Comparison of ENCODE assay signal across 8 mouse cellular contexts in genomic region chr16:20677974-20678675, GRCm38 (mm10). TPM values are rescaled to one million over a fixed set of nuclear protein-coding genes. Genes with fewer than 3 reads are reported as not detected.
DNase-seq lines count a peak whose midpoint lies in the region; ATAC-seq lines count a peak whose summit lies in the region.

No protein-coding gene starts in this region.

- no peak overlapping the region for H3K4me2 ChIP-seq in forebrain, embryonic 14.5 days (ENCODE audit: low read length)
- no peak overlapping the region for H3K4me2 ChIP-seq in forebrain, embryonic 15.5 days (replicated peaks)
- H3K4me2 ChIP-seq in liver, embryonic 16.5 days (ENCODE audit: low read depth, low read length): peak overlapping the region; percentile 46

- no peak for ATAC-seq in forebrain, embryonic 14.5 days
- no peak for ATAC-seq in forebrain, embryonic 15.5 days (replicated peaks)
- peak; percentile 73 for ATAC-seq in liver, embryonic 16.5 days (ENCODE audit: low read depth)

- no peak overlapping the region for H3K9ac ChIP-seq in forebrain, embryonic 14.5 days (ENCODE audit: low read length)
- no peak overlapping the region for H3K9ac ChIP-seq in forebrain, embryonic 15.5 days (replicated peaks)
- peak overlapping the region; percentile 11; the same call in 1 of the 2 replicates for H3K9ac ChIP-seq in liver, embryonic 16.5 days (ENCODE audit: low read depth, low read length)

- H3K27ac ChIP-seq in forebrain, embryonic 14.5 days (ENCODE audit: low read depth, low read length): no peak overlapping the region
- H3K27ac ChIP-seq in forebrain, embryonic 15.5 days (replicated peaks): no peak overlapping the region
- H3K27ac ChIP-seq in liver, embryonic 16.5 days (ENCODE audit: low read length): peak overlapping the region; percentile 51

- no peaks in the 10 kb centered on the region for H3K9me3 ChIP-seq in forebrain, embryonic 14.5 days (replicated peaks; ENCODE audit: control insufficient read depth, low read length)
- no peaks in the 10 kb centered on the region for H3K9me3 ChIP-seq in forebrain, embryonic 15.5 days
- no peaks in the 10 kb centered on the region for H3K9me3 ChIP-seq in liver, embryonic 16.5 days (replicated peaks; ENCODE audit: control insufficient read depth, low read length)

- no peaks in the 10 kb centered on the region for H3K27me3 ChIP-seq in forebrain, embryonic 14.5 days (replicated peaks; ENCODE audit: control insufficient read depth, insufficient read depth, low read length)
- no peaks in the 10 kb centered on the region for H3K27me3 ChIP-seq in forebrain, embryonic 15.5 days
- no peaks in the 10 kb centered on the region for H3K27me3 ChIP-seq in liver, embryonic 16.5 days (ENCODE audit: control insufficient read depth, insufficient read depth, low read depth, low read length)

- WGBS in forebrain, embryonic 14.5 days: 65% methylated on average over 10 of the region's 10 CpGs
- WGBS in forebrain, embryonic 15.5 days: 68% methylated on average over 10 of the region's 10 CpGs
- 53% methylated on average over 10 of the region's 10 CpGs for WGBS in liver, embryonic 16.5 days (ENCODE audit: insufficient replicate concordance)

- DNase-seq in forebrain, embryonic 14.5 days (ENCODE audit: low spot score): peak; percentile 47
- peak; percentile 74 to 86 for DNase-seq in adrenal gland, postnatal 4 days (ENCODE audit: low spot score in 2 of 2)
- DNase-seq in frontal cortex, postnatal 10 days (ENCODE audit: low spot score in 2 of 2): peak; percentile 38
- peak; percentile 83 to 90 for DNase-seq in kidney, adult 8-10 months
- DNase-seq in spleen, adult 12 weeks (ENCODE audit: low spot score): peak; percentile 84
- DNase-seq in T-cell, adult 2 months (ENCODE audit: low spot score): no peak

- peaks cover 9% of the 10 kb centered on the region for H3K4me1 ChIP-seq in forebrain, embryonic 14.5 days (ENCODE audit: control insufficient read depth, insufficient read depth, low read length)
- H3K4me1 ChIP-seq in forebrain, embryonic 15.5 days: peaks cover 21% of the 10 kb centered on the region
- H3K4me1 ChIP-seq in liver, embryonic 16.5 days (ENCODE audit: control insufficient read depth, low read depth, low read length): peaks cover 43% of the 10 kb centered on the region

- no peak overlapping the region for H3K4me3 ChIP-seq in forebrain, embryonic 14.5 days (ENCODE audit: low read depth, low read length)
- H3K4me3 ChIP-seq in forebrain, embryonic 15.5 days: no peak overlapping the region
- peak overlapping the region; percentile 10; the same call in 1 of the 2 replicates for H3K4me3 ChIP-seq in liver, embryonic 16.5 days (ENCODE audit: low read depth, low read length)

- H3K36me3 ChIP-seq in forebrain, embryonic 14.5 days (ENCODE audit: control insufficient read depth, insufficient read depth, low read length): peaks cover 84% of the 10 kb centered on the region
- peaks cover 76% of the 10 kb centered on the region for H3K36me3 ChIP-seq in forebrain, embryonic 15.5 days
- H3K36me3 ChIP-seq in liver, embryonic 16.5 days (ENCODE audit: control insufficient read depth, insufficient read depth): peaks cover 71% of the 10 kb centered on the region

RNA-seq across cellular contexts. Expression of gene Eif4g1, which starts 10.0 kb away (rescaled TPM):
- 97.6 and 109 TPM in 2 replicates for polyA plus RNA-seq in forebrain, embryonic 14.5 days (2014; fragmentation: Nextera tagmentation; extraction: Ambion mirVana)
- polyA plus RNA-seq in forebrain, embryonic 15.5 days (2015; fragmentation: Nextera tagmentation; extraction: Ambion mirVana): 137 and 140 TPM in 2 replicates
- 100 to 1,000 TPM; 400 to 415 TPM for total RNA-seq in adrenal gland, postnatal 4 days (2021)
- 80.9 and 89.4 TPM in 2 replicates for polyA plus RNA-seq in liver, embryonic 16.5 days (2015; fragmentation: Nextera tagmentation; extraction: Ambion mirVana)

RNA-seq across cellular contexts. Expression of gene Fam131a, which starts 14.9 kb away (rescaled TPM):
- polyA plus RNA-seq in forebrain, embryonic 14.5 days (2014; fragmentation: Nextera tagmentation; extraction: Ambion mirVana): 51.5 and 55.5 TPM in 2 replicates
- 51.8 and 54.4 TPM in 2 replicates for polyA plus RNA-seq in forebrain, embryonic 15.5 days (2015; fragmentation: Nextera tagmentation; extraction: Ambion mirVana)
- total RNA-seq in adrenal gland, postnatal 4 days (2021): 10 to 100 TPM; 14.4 to 15.4 TPM
- polyA plus RNA-seq in liver, embryonic 16.5 days (2015; fragmentation: Nextera tagmentation; extraction: Ambion mirVana): 1.4 and 2.3 TPM in 2 replicates

RNA-seq across cellular contexts. Expression of gene Psmd2, which starts 26.7 kb away (rescaled TPM):
- polyA plus RNA-seq in forebrain, embryonic 14.5 days (2014; fragmentation: Nextera tagmentation; extraction: Ambion mirVana): 354 and 377 TPM in 2 replicates
- 379 and 388 TPM in 2 replicates for polyA plus RNA-seq in forebrain, embryonic 15.5 days (2015; fragmentation: Nextera tagmentation; extraction: Ambion mirVana)
- 100 to 1,000 TPM; 216 to 230 TPM for total RNA-seq in adrenal gland, postnatal 4 days (2021)
- polyA plus RNA-seq in liver, embryonic 16.5 days (2015; fragmentation: Nextera tagmentation; extraction: Ambion mirVana): 159 and 170 TPM in 2 replicates

RNA-seq across cellular contexts. Expression of gene Polr2h, which starts 39.3 kb away (rescaled TPM):
- polyA plus RNA-seq in forebrain, embryonic 14.5 days (2014; fragmentation: Nextera tagmentation; extraction: Ambion mirVana): 112 and 126 TPM in 2 replicates
- 86.4 and 96.1 TPM in 2 replicates for polyA plus RNA-seq in forebrain, embryonic 15.5 days (2015; fragmentation: Nextera tagmentation; extraction: Ambion mirVana)
- 10 to 100 TPM; 39.8 to 41.0 TPM for total RNA-seq in adrenal gland, postnatal 4 days (2021)
- 27.7 and 31.6 TPM in 2 replicates for polyA plus RNA-seq in liver, embryonic 16.5 days (2015; fragmentation: Nextera tagmentation; extraction: Ambion mirVana)

RNA-seq across cellular contexts. Expression of gene Clcn2, which starts 39.4 kb away (rescaled TPM):
- polyA plus RNA-seq in forebrain, embryonic 14.5 days (2014; fragmentation: Nextera tagmentation; extraction: Ambion mirVana): 11.9 and 15.2 TPM in 2 replicates
- polyA plus RNA-seq in forebrain, embryonic 15.5 days (2015; fragmentation: Nextera tagmentation; extraction: Ambion mirVana): 19.2 and 19.8 TPM in 2 replicates
- 10 to 100 TPM; 49.6 to 57.3 TPM for total RNA-seq in adrenal gland, postnatal 4 days (2021)
- 9.7 and 11.5 TPM in 2 replicates for polyA plus RNA-seq in liver, embryonic 16.5 days (2015; fragmentation: Nextera tagmentation; extraction: Ambion mirVana)

Comparison
In these comparisons a context has a peak if more than half of its experiments do, and no peak if none do; other contexts are left out.
1. RNA of gene Fam131a, which starts 14.9 kb away (polyA plus RNA-seq): 51.8 to 54.4 TPM in forebrain, embryonic 15.5 days and 51.5 to 55.5 TPM in forebrain, embryonic 14.5 days; 1.4 to 2.3 TPM in liver, embryonic 16.5 days; every median in the first group is over 10 times any median in the second.